Mouse (Mus musculus): ENCODE data around the gene F3. TPM values are rescaled to one million over a fixed set of nuclear protein-coding genes. Genes with fewer than 3 reads are reported as not detected.

The F3 gene
- polyA plus RNA-seq, 1 experiment from 2014 or later = 0.48 TPM

- H3K36me3 ChIP-seq (replicated peaks) = no peaks in the 10 kb centered on the region
- H3K4me1 ChIP-seq (replicated peaks) = 0 out of 2 replicates have a peak, but pooled peaks cover 3% of the 10 kb centered on the region
- H3K4me2 ChIP-seq = no peak overlapping the region
- H3K27me3 ChIP-seq = no peaks in the 10 kb centered on the region
- H3K9me3 ChIP-seq (replicated peaks) = no peaks in the 10 kb centered on the region
- no peak overlapping the region for H3K9ac ChIP-seq
- H3K4me3 ChIP-seq (replicated peaks) = no peak overlapping the region
- ATAC-seq (ENCODE audit: insufficient read depth) = no peak
- H3K27ac ChIP-seq (replicated peaks) = no peak overlapping the region
- 29% methylated on average over 5 of the region's 5 CpGs for WGBS (ENCODE audit: insufficient replicate concordance)
Measured at GRCm38 (mm10) chr3:121689029-121689428, 34.3 kb upstream of the F3 start.

- H3K4me3 ChIP-seq (replicated peaks) = no peak overlapping the region
- WGBS (ENCODE audit: insufficient replicate concordance) = 46% methylated on average over 3 of the region's 3 CpGs
- no peaks in the 10 kb centered on the region for H3K36me3 ChIP-seq (replicated peaks)
- ATAC-seq (ENCODE audit: insufficient read depth) = no peak
- no peaks in the 10 kb centered on the region for H3K27me3 ChIP-seq
- 0 out of 2 replicates have a peak, but pooled peaks cover 3% of the 10 kb centered on the region for H3K4me1 ChIP-seq (replicated peaks)
- no peaks in the 10 kb centered on the region for H3K9me3 ChIP-seq (replicated peaks)
- no peak overlapping the region for H3K27ac ChIP-seq (replicated peaks)
- H3K9ac ChIP-seq = no peak overlapping the region
- H3K4me2 ChIP-seq = no peak overlapping the region
Measured at GRCm38 (mm10) chr3:121689697-121690096, 33.6 kb upstream of the F3 start.

GRCm38 (mm10) chr3:121693001-121693730 lies 30.2 kb upstream of the F3 start:
- H3K4me2 ChIP-seq = peak overlapping the region; percentile 20; the same call in 1 of the 2 replicates
- no peak overlapping the region; the same call in 1 of the 2 replicates for H3K27ac ChIP-seq (replicated peaks)
- no peaks in the 10 kb centered on the region for H3K4me1 ChIP-seq (replicated peaks)
- no peak overlapping the region for H3K9ac ChIP-seq
- 28% methylated on average over 13 of the region's 13 CpGs for WGBS (ENCODE audit: insufficient replicate concordance)
- H3K27me3 ChIP-seq = no peaks in the 10 kb centered on the region
- no peak overlapping the region for H3K4me3 ChIP-seq (replicated peaks)
- ATAC-seq (ENCODE audit: insufficient read depth) = no peak
- H3K9me3 ChIP-seq (replicated peaks) = no peaks in the 10 kb centered on the region
- no peaks in the 10 kb centered on the region for H3K36me3 ChIP-seq (replicated peaks)

DNA sequence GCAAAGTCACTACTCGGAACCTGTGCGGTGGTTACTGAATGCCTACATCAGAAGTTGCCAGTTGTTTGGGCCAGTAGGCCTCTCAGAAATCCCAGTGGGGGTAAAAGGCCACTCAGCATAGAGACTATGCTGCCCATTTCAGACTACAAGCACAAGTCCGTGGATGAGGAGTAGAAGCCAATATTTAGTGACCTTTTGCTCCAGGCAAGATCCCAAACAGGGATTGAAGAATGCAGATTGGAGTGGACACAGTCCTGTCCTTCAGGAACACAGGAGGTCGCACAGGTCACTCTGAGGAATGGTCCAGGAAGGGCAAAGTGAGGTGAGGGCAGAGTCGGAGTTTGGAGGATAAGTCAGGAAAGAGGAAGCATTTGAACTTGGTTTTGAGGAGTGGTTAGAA lies 29.6 kb upstream of the F3 start:
- Histone ChIP-seq H3K27me3 (no peaks in the 10 kb centered on the region), H3K27ac (replicated peaks) (no peak overlapping the region), H3K36me3 (replicated peaks) (no peaks in the 10 kb centered on the region), H3K9me3 (replicated peaks) (no peaks in the 10 kb centered on the region), H3K9ac (no peak overlapping the region), H3K4me2 (peak overlapping the region; percentile 20), H3K4me3 (replicated peaks) (no peak overlapping the region), H3K4me1 (replicated peaks) (no peaks in the 10 kb centered on the region)
- ATAC-seq (ENCODE audit: insufficient read depth) = no peak
- 52% methylated on average over 5 of the region's 5 CpGs for WGBS (ENCODE audit: insufficient replicate concordance)

GRCm38 (mm10) chr3:121697169-121697568 lies 26.2 kb upstream of the F3 start:
- whole genome bisulfite sequencing (ENCODE audit: insufficient replicate concordance) = 49% methylated on average over 7 of the region's 7 CpGs
- no peak for ATAC-seq (ENCODE audit: insufficient read depth)
- no peaks in the 10 kb centered on the region for H3K27me3 ChIP-seq
- no peak overlapping the region for H3K9ac ChIP-seq
- no peak overlapping the region for H3K4me3 ChIP-seq (replicated peaks)
- no peak overlapping the region for H3K27ac ChIP-seq (replicated peaks)
- no peaks in the 10 kb centered on the region for H3K36me3 ChIP-seq (replicated peaks)
- H3K4me2 ChIP-seq = no peak overlapping the region
- no peaks in the 10 kb centered on the region for H3K9me3 ChIP-seq (replicated peaks)
- no peaks in the 10 kb centered on the region for H3K4me1 ChIP-seq (replicated peaks)

DNA sequence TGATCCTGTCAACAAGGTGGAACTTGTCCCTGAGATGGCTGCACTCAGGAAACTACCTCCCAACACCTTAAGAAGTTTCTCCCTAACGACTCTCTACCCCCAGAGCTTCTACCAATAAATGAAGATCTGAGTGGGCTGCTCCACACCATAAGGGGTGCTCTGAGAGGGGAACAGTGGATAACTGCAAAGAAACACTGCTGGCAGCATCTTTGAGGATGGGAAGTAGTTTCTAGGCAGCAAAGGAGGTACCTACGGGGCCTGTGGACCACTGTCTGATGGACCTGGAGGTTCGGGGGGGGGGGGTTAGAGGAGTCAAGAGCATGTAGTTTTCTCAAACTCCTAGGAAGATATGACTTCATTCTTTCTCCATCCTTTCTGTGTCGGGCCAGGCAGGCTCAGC lies 23.9 kb upstream of the F3 start:
- Histone ChIP-seq H3K4me1 (replicated peaks) (no peaks in the 10 kb centered on the region), H3K27me3 (no peaks in the 10 kb centered on the region), H3K9ac (no peak overlapping the region), H3K4me3 (replicated peaks) (no peak overlapping the region), H3K36me3 (replicated peaks) (no peaks in the 10 kb centered on the region), H3K9me3 (replicated peaks) (no peaks in the 10 kb centered on the region), H3K27ac (replicated peaks) (no peak overlapping the region), H3K4me2 (no peak overlapping the region)
- no peak for ATAC-seq (ENCODE audit: insufficient read depth)
- 46% methylated on average over 4 of the region's 4 CpGs for WGBS (ENCODE audit: insufficient replicate concordance)

DNA sequence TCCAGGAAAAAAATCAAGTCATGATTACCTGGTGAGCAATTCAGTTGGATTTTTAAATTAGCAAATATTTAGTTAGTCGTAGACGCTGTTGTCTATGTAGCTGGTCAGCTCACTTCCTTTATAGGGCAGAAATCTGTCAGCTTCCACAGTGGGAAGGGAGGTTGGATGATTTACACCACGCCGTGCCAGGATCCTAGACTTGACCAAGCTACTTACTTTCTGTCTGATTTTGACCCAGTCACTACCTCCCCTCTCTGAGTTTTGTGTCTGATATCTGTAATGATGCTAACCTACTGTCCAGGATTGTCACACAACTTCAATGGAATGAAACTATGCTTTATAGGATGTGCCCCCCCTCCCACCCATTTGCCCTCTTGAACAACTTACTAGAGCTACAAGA lies 23.5 kb upstream of the F3 start:
- no peak overlapping the region for H3K9ac ChIP-seq
- H3K4me3 ChIP-seq (replicated peaks) = no peak overlapping the region
- H3K27me3 ChIP-seq = no peaks in the 10 kb centered on the region
- ATAC-seq (ENCODE audit: insufficient read depth) = no peak
- H3K4me1 ChIP-seq (replicated peaks) = no peaks in the 10 kb centered on the region
- no peak overlapping the region for H3K4me2 ChIP-seq
- H3K36me3 ChIP-seq (replicated peaks) = no peaks in the 10 kb centered on the region
- H3K9me3 ChIP-seq (replicated peaks) = no peaks in the 10 kb centered on the region
- no peak overlapping the region for H3K27ac ChIP-seq (replicated peaks)
- 68% methylated on average over 4 of the region's 4 CpGs for WGBS (ENCODE audit: insufficient replicate concordance)

DNA sequence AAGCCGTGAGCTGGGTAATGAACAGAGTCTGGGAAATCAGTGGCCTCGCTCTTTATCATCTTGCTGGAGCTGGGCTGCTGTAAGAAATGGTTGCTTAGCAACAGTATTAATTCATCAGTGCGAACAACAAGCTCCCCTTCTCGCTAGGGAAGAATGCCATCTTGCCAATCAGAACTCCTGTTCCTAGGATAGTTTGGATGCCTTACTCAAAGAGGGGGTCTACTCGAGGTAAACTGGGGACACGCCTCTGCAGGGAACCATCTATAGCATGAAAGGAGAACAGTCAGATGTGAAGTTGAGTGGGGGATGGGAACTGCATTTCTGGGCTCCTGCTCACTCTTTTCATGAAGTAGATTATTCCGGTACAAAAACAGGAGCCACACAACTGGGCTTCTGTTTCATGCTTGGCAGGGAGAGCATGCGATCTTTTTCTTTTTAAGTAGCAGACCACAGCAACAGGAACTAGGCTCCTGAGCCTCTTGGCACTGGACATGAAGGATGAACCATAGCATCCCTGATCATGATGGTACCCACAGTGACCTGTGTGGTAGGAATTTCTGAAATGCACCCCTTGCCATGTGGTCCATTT lies 22.9 kb upstream of the F3 start:
- no peaks in the 10 kb centered on the region for H3K4me1 ChIP-seq (replicated peaks)
- no peaks in the 10 kb centered on the region for H3K9me3 ChIP-seq (replicated peaks)
- 54% methylated on average over 8 of the region's 8 CpGs for WGBS (ENCODE audit: insufficient replicate concordance)
- no peak overlapping the region for H3K4me2 ChIP-seq
- no peak overlapping the region for H3K27ac ChIP-seq (replicated peaks)
- no peaks in the 10 kb centered on the region for H3K27me3 ChIP-seq
- no peak for ATAC-seq (ENCODE audit: insufficient read depth)
- H3K36me3 ChIP-seq (replicated peaks) = no peaks in the 10 kb centered on the region
- H3K9ac ChIP-seq = no peak overlapping the region
- H3K4me3 ChIP-seq (replicated peaks) = no peak overlapping the region

GRCm38 (mm10) chr3:121703155-121703879 lies 20.0 kb upstream of the F3 start:
- WGBS (ENCODE audit: insufficient replicate concordance) = 50% methylated on average over 7 of the region's 7 CpGs
- no peaks in the 10 kb centered on the region for H3K36me3 ChIP-seq (replicated peaks)
- no peaks in the 10 kb centered on the region for H3K27me3 ChIP-seq
- H3K9me3 ChIP-seq (replicated peaks) = no peaks in the 10 kb centered on the region
- H3K4me3 ChIP-seq (replicated peaks) = no peak overlapping the region
- H3K27ac ChIP-seq (replicated peaks) = no peak overlapping the region
- H3K4me2 ChIP-seq = no peak overlapping the region
- no peak for ATAC-seq (ENCODE audit: insufficient read depth)
- H3K9ac ChIP-seq = no peak overlapping the region
- no peaks in the 10 kb centered on the region for H3K4me1 ChIP-seq (replicated peaks)

- no peak for ATAC-seq (ENCODE audit: insufficient read depth)
- H3K27me3 ChIP-seq = no peaks in the 10 kb centered on the region
- H3K4me1 ChIP-seq (replicated peaks) = no peaks in the 10 kb centered on the region
- no peaks in the 10 kb centered on the region for H3K9me3 ChIP-seq (replicated peaks)
- no peak overlapping the region for H3K4me2 ChIP-seq
- H3K36me3 ChIP-seq (replicated peaks) = no peaks in the 10 kb centered on the region
- H3K27ac ChIP-seq (replicated peaks) = no peak overlapping the region
- H3K4me3 ChIP-seq (replicated peaks) = no peak overlapping the region
- WGBS (ENCODE audit: insufficient replicate concordance) = 73% methylated on average over 3 of the region's 3 CpGs
- no peak overlapping the region for H3K9ac ChIP-seq
Measured at GRCm38 (mm10) chr3:121703880-121704243, 19.5 kb upstream of the F3 start.

DNA sequence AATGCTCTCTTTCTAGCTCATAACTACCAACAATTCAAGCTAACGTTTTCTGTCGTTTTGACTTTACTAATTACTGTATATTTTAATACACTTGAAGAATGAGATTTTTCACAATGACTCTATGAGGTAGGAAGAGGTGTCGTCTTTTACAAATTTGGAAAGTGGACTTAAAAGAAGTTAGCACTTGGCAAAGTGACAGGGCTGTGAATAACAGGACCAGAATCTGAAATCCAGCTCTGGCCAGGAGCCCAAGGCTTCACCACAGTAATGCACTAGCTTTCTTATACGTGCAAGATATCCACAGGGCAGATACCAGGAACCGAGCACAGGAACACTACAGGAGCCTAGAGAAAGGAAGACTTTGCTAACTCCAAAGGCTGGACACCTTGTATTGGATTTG lies 17.2 kb upstream of the F3 start:
- 62% methylated on average over 5 of the region's 5 CpGs for WGBS (ENCODE audit: insufficient replicate concordance)

More for the DNA sequence above, 17.2 kb upstream of the F3 start:
- Histone ChIP-seq H3K4me3 (replicated peaks) (no peak overlapping the region), H3K4me2 (no peak overlapping the region), H3K36me3 (replicated peaks) (no peaks in the 10 kb centered on the region), H3K9me3 (replicated peaks) (no peaks in the 10 kb centered on the region), H3K9ac (no peak overlapping the region), H3K27me3 (no peaks in the 10 kb centered on the region), H3K4me1 (replicated peaks) (no peaks in the 10 kb centered on the region), H3K27ac (replicated peaks) (no peak overlapping the region)
- no peak for ATAC-seq (ENCODE audit: insufficient read depth)
